In the genomic region with DNA sequence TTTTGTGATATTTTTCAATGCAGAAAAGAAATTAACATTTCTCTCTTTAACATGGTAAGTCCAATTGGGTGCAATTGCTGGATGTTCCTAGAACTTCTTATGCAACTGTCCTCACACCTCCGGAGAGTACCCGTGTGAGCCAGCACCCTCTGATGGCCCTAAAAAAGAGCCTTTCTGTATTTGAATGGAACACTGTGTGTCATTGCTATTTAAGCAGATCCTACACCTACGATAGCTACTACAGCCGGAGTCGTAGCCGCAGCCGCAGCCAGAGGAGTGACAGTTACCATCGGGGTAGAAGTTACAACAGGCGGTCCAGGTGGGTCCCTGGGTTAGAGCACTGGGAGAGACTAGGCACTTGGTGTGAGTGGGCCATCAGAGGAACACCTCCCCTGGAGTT, we compare ENCODE assay signal across 24 mouse cellular contexts. TPM values are rescaled to one million over a fixed set of nuclear protein-coding genes. Genes with fewer than 3 reads are reported as not detected.
"Had no signal": no experiment of that assay in that cellular context is flagged by ENCODE, and none has a peak within 500 bp of the region (broad histone marks: within the 10 kb centered on the region; RNA-seq: fewer than 3 reads in every experiment).

No protein-coding gene starts in this region.

- H3K27ac ChIP-seq: liver, embryonic 12.5 days; liver, embryonic 15.5 days; lung, embryonic 15.5 days; neural tube, embryonic 12.5 days; neural tube, embryonic 15.5 days had no signal

- DNase-seq: kidney, adult 18-20 months; kidney, adult 9 months; kidney, postnatal 14 days; kidney, postnatal 4 days; layer of hippocampus, postnatal 36 days; lung, adult 18-20 months; lung, postnatal 10 days; lung, postnatal 4 days; midbrain, embryonic 14.5 days; thymus, adult 2 months; thymus, postnatal 14 days; thymus, postnatal 4 days had no signal

- H3K4me1 ChIP-seq: liver, embryonic 15.5 days; lung, embryonic 15.5 days had no signal

- ATAC-seq: inflammation-experienced regulatory T-cells, adult 6 months; intestine, embryonic 16.5 days; liver, embryonic 12.5 days had no signal

- H3K4me2 ChIP-seq: liver, embryonic 12.5 days; liver, embryonic 15.5 days; lung, embryonic 15.5 days; midbrain, embryonic 11.5 days; neural tube, embryonic 12.5 days; neural tube, embryonic 15.5 days had no signal

- H3K4me3 ChIP-seq: liver, embryonic 12.5 days; liver, embryonic 15.5 days; lung, embryonic 15.5 days; neural tube, embryonic 12.5 days; neural tube, embryonic 15.5 days had no signal

- H3K9ac ChIP-seq: liver, embryonic 12.5 days; liver, embryonic 15.5 days; lung, embryonic 15.5 days; neural tube, embryonic 12.5 days; neural tube, embryonic 15.5 days had no signal

- H3K27me3 ChIP-seq: lung, embryonic 15.5 days; neural tube, embryonic 12.5 days; neural tube, embryonic 15.5 days had no signal

- H3K9me3 ChIP-seq: liver, embryonic 12.5 days; liver, embryonic 15.5 days; lung, embryonic 15.5 days; neural tube, embryonic 12.5 days; neural tube, embryonic 15.5 days had no signal

RNA-seq across cellular contexts. Expression of gene Zfp651, which starts 6.4 kb away (rescaled TPM):
- total RNA-seq: megakaryocyte-erythroid progenitor cell, adult 5-6 weeks had no signal

RNA-seq across cellular contexts. Expression of gene Klhl40, which starts 24.6 kb away (rescaled TPM):
- total RNA-seq: megakaryocyte progenitor cell, adult 5-6 weeks; megakaryocyte-erythroid progenitor cell, adult 5-6 weeks had no signal
- polyA plus RNA-seq: inflammation-experienced regulatory T-cells, adult 6 months; small intestine, adult 2 months; spleen, adult 2 months had no signal

RNA-seq across cellular contexts. Expression of gene Hhatl, which starts 39.5 kb away (rescaled TPM):
- total RNA-seq: megakaryocyte progenitor cell, adult 5-6 weeks; megakaryocyte-erythroid progenitor cell, adult 5-6 weeks had no signal
- polyA plus RNA-seq: inflammation-experienced regulatory T-cells, adult 6 months; liver, embryonic 12.5 days; midbrain, embryonic 11.5 days; neural tube, embryonic 12.5 days had no signal
